Mouse (Mus musculus) lung, postnatal 0 days (tissue): ENCODE data around the gene Lamtor2.

Experiments used
- CTCF ChIP-seq: IDR thresholded peaks from 2 replicates; pipeline ENCODE4 v1.5.1; 2016; ENCODE audit warnings: antibody characterized with exemption, mild to moderate bottlenecking
- EP300 ChIP-seq: IDR thresholded peaks from 2 replicates; pipeline ENCODE4 v1.6.1; 2016; ENCODE audit warnings: antibody characterized with exemption, mild to moderate bottlenecking, control low read depth

GRCm38 (mm10) chr3:88535527-88535926 lies 17.3 kb downstream of the Lamtor2 start:
- TF ChIP-seq CTCF = no peak
- no peak for TF ChIP-seq EP300
